Mouse (Mus musculus) hindbrain, embryonic 11.5 days (tissue): ENCODE data around the gene Ylpm1. TPM values are rescaled to one million over a fixed set of nuclear protein-coding genes. Genes with fewer than 3 reads are reported as not detected.

Experiments used
- ATAC-seq: fragments of 200-750 bp; cut with Nextera tagmentation; 2 replicates; pipeline ENCODE4 v1.8.0; 2017; ENCODE audit warnings: mild to moderate bottlenecking, moderate TSS enrichment, moderate library complexity; ENCODE audit not compliant: low FRiP score
- DNase-seq: peaks from one replicate; pipeline ENCODE4 v3.0.0-alpha.2; 2015; ENCODE audit warnings: low spot score
- H3K27ac ChIP-seq: fragments of 300-500 bp; sonication (generic); 2 replicates; pipeline ENCODE4 v1.5.1; 2014; ENCODE audit warnings: mild to moderate bottlenecking, low read depth, low read length
- H3K27me3 ChIP-seq: fragments of 300-500 bp; sonication (generic); 2 replicates; pipeline ENCODE4 v1.6.1; 2014; ENCODE audit warnings: mild to moderate bottlenecking, low read length, moderate library complexity, mixed read lengths; ENCODE audit not compliant: control insufficient read depth, insufficient read depth
- H3K36me3 ChIP-seq: fragments of 300-500 bp; sonication (generic); 2 replicates; pipeline ENCODE4 v1.6.1; 2014; ENCODE audit warnings: mild to moderate bottlenecking, low read length, moderate library complexity, mixed read lengths; ENCODE audit not compliant: control insufficient read depth, insufficient read depth
- H3K4me1 ChIP-seq: fragments of 300-500 bp; sonication (generic); replicated peaks from 2 replicates; pipeline ENCODE4 v1.6.1; 2014; ENCODE audit warnings: low read length, mixed read lengths; ENCODE audit not compliant: control insufficient read depth, insufficient read depth
- H3K4me2 ChIP-seq: fragments of 300-500 bp; sonication (generic); replicated peaks from 2 replicates; pipeline ENCODE4 v1.6.1; 2014; ENCODE audit warnings: mild to moderate bottlenecking, low read depth, low read length
- H3K4me3 ChIP-seq: fragments of 300-500 bp; sonication (generic); 2 replicates; pipeline ENCODE4 v1.5.1; 2014; ENCODE audit warnings: low read depth, low read length
- H3K9ac ChIP-seq: fragments of 300-500 bp; sonication (generic); 2 replicates; pipeline ENCODE4 v1.6.1; 2014; ENCODE audit warnings: low read depth, low read length
- H3K9me3 ChIP-seq: fragments of 300-500 bp; sonication (generic); 2 replicates; pipeline ENCODE4 v1.6.1; 2016; ENCODE audit warnings: low read length; ENCODE audit not compliant: control insufficient read depth
- WGBS: fragments of 180-500 bp; shearing (Covaris S2); extraction: QIAGEN DNeasy Blood & Tissue Kit; methylation state at CpG from one replicate; pipeline ENCODE4 v1.1.7; 2014; 5-methylcytosine and 5-hydroxymethylcytosine counted together
- polyA plus RNA-seq: library from polyadenylated mRNA; unstranded; fragments of >200 nt; fragmentation: Nextera tagmentation; extraction: Ambion mirVana; gene quantifications from 2 replicates; pipeline ENCODE4 v1.2.1, GENCODE M21; 2014

The Ylpm1 gene
- polyA plus RNA-seq, 1 experiment from 2014 or later: 53.2 TPM

GRCm38 (mm10) chr12:85051218-85051617, 55.1 kb downstream of the Ylpm1 start:
- Histone ChIP-seq H3K27me3 (no peaks in the 10 kb centered on the region), H3K9ac (no peak overlapping the region), H3K4me3 (no peak overlapping the region), H3K4me1 (no peaks in the 10 kb centered on the region), H3K36me3 (0 out of 2 replicates have a peak, but pooled peaks cover 2% of the 10 kb centered on the region), H3K27ac (no peak overlapping the region), H3K4me2 (no peak overlapping the region), H3K9me3 (no peaks in the 10 kb centered on the region)
- WGBS: 42% methylated on average over 6 of the region's 6 CpGs
- ATAC-seq (no peak), DNase-seq (no peak)

- no peak overlapping the region for H3K9ac ChIP-seq
- H3K36me3 ChIP-seq: no peaks in the 10 kb centered on the region
- ATAC-seq: no peak
- no peak for DNase-seq
- no peak overlapping the region for H3K4me3 ChIP-seq
- H3K4me2 ChIP-seq: no peak overlapping the region
- H3K9me3 ChIP-seq: no peaks in the 10 kb centered on the region
- H3K27me3 ChIP-seq: no peaks in the 10 kb centered on the region
- no peaks in the 10 kb centered on the region for H3K4me1 ChIP-seq
- no peak overlapping the region for H3K27ac ChIP-seq
Measured at GRCm38 (mm10) chr12:85071043-85071442, 74.9 kb downstream of the Ylpm1 start.

- 92% methylated on average over 3 of the region's 3 CpGs for WGBS
- Histone ChIP-seq H3K9me3 (no peaks in the 10 kb centered on the region), H3K27me3 (no peaks in the 10 kb centered on the region), H3K4me2 (no peak overlapping the region), H3K36me3 (no peaks in the 10 kb centered on the region), H3K4me1 (no peaks in the 10 kb centered on the region), H3K4me3 (no peak overlapping the region), H3K9ac (no peak overlapping the region), H3K27ac (no peak overlapping the region)
- DNase-seq (no peak), ATAC-seq (no peak)
Measured at GRCm38 (mm10) chr12:85077100-85077499, 81.0 kb downstream of the Ylpm1 start.

- no peaks in the 10 kb centered on the region for H3K9me3 ChIP-seq
- ATAC-seq: no peak
- no peak overlapping the region for H3K27ac ChIP-seq
- H3K36me3 ChIP-seq: 0 out of 2 replicates have a peak, but pooled peaks cover 4% of the 10 kb centered on the region
- H3K9ac ChIP-seq: no peak overlapping the region
- no peaks in the 10 kb centered on the region for H3K27me3 ChIP-seq
- H3K4me3 ChIP-seq: no peak overlapping the region
- H3K4me1 ChIP-seq: no peaks in the 10 kb centered on the region
- no peak for DNase-seq
- 88% methylated on average over 2 of the region's 2 CpGs for whole genome bisulfite sequencing
- H3K4me2 ChIP-seq: no peak overlapping the region
Measured at GRCm38 (mm10) chr12:85084257-85084656, 88.1 kb downstream of the Ylpm1 start.

- no peak overlapping the region for H3K9ac ChIP-seq
- no peak overlapping the region for H3K4me2 ChIP-seq
- 90% methylated on average over 4 of the region's 4 CpGs for WGBS
- H3K36me3 ChIP-seq: 0 out of 2 replicates have a peak, but pooled peaks cover 4% of the 10 kb centered on the region
- H3K4me1 ChIP-seq: no peaks in the 10 kb centered on the region
- no peak overlapping the region for H3K27ac ChIP-seq
- H3K4me3 ChIP-seq: no peak overlapping the region
- DNase-seq (no peak), ATAC-seq (no peak)
- H3K27me3 ChIP-seq: no peaks in the 10 kb centered on the region
- H3K9me3 ChIP-seq: no peaks in the 10 kb centered on the region
Measured at GRCm38 (mm10) chr12:85084941-85085340, 88.8 kb downstream of the Ylpm1 start.

- Histone ChIP-seq H3K4me1 (no peaks in the 10 kb centered on the region), H3K27me3 (no peaks in the 10 kb centered on the region), H3K4me3 (no peak overlapping the region), H3K27ac (no peak overlapping the region), H3K36me3 (0 out of 2 replicates have a peak, but pooled peaks cover 4% of the 10 kb centered on the region), H3K4me2 (no peak overlapping the region), H3K9me3 (no peaks in the 10 kb centered on the region), H3K9ac (no peak overlapping the region)
- DNase-seq: no peak
- 90% methylated on average over 12 of the region's 12 CpGs for WGBS
- no peak for ATAC-seq
Measured at GRCm38 (mm10) chr12:85087845-85088244, 91.7 kb downstream of the Ylpm1 start.

- Histone ChIP-seq H3K4me3 (no peak overlapping the region), H3K27me3 (no peaks in the 10 kb centered on the region), H3K9ac (no peak overlapping the region), H3K4me2 (no peak overlapping the region), H3K4me1 (no peaks in the 10 kb centered on the region; the same call in 1 of the 2 replicates), H3K27ac (no peak overlapping the region), H3K36me3 (0 out of 2 replicates have a peak, but pooled peaks cover 4% of the 10 kb centered on the region), H3K9me3 (no peaks in the 10 kb centered on the region)
- 85% methylated on average over 3 of the region's 3 CpGs for WGBS
- DNase-seq: no peak
- no peak for ATAC-seq
Measured at GRCm38 (mm10) chr12:85091190-85091589, 95.1 kb downstream of the Ylpm1 start.

- 8% methylated on average over 3 of the region's 3 CpGs for WGBS
- DNase-seq (peak; percentile 79), ATAC-seq (no peak)
Measured at GRCm38 (mm10) chr12:85092214-85092613, 96.1 kb downstream of the Ylpm1 start.

GRCm38 (mm10) chr12:85094010-85094409, 97.9 kb downstream of the Ylpm1 start:
- H3K4me3 ChIP-seq: no peak overlapping the region
- 40% methylated on average over 14 of the region's 14 CpGs for WGBS
- no peak overlapping the region for H3K27ac ChIP-seq
- H3K4me1 ChIP-seq: no peaks in the 10 kb centered on the region; the same call in 1 of the 2 replicates
- no peak overlapping the region for H3K9ac ChIP-seq
- no peak for ATAC-seq
- no peaks in the 10 kb centered on the region for H3K9me3 ChIP-seq
- DNase-seq: peak; percentile 23
- H3K27me3 ChIP-seq: no peaks in the 10 kb centered on the region
- no peaks in the 10 kb centered on the region for H3K36me3 ChIP-seq
- no peak overlapping the region for H3K4me2 ChIP-seq

More at GRCm38 (mm10) chr12:85092214-85092613, 96.1 kb downstream of the Ylpm1 start:
- H3K36me3 ChIP-seq: 0 out of 2 replicates have a peak, but pooled peaks cover 4% of the 10 kb centered on the region
- H3K4me2 ChIP-seq: no peak overlapping the region
- H3K27ac ChIP-seq: no peak overlapping the region
- no peaks in the 10 kb centered on the region; the same call in 1 of the 2 replicates for H3K4me1 ChIP-seq
- H3K9ac ChIP-seq: no peak overlapping the region
- no peaks in the 10 kb centered on the region for H3K9me3 ChIP-seq
- H3K27me3 ChIP-seq: no peaks in the 10 kb centered on the region
- H3K4me3 ChIP-seq: no peak overlapping the region
